Mouse (Mus musculus) myocyte (in vitro differentiated cells): ENCODE data around the gene Tfec. TPM values are rescaled to one million over a fixed set of nuclear protein-coding genes. Genes with fewer than 3 reads are reported as not detected.

Source experiments
- H3K27me3 ChIP-seq: one replicate; pipeline ENCODE4 v1.6.1; 2011; ENCODE audit not compliant: control insufficient read depth, insufficient read depth, insufficient read length
- H3K36me3 ChIP-seq: one replicate; pipeline ENCODE4 v1.6.1; 2011; ENCODE audit not compliant: control insufficient read depth, insufficient read depth
- H3K4me2 ChIP-seq: one replicate; pipeline ENCODE4 v1.6.1; 2011; ENCODE audit warnings: low read depth, control low read depth
- H3K4me3 ChIP-seq: one replicate; pipeline ENCODE4 v1.5.1; 2011; ENCODE audit warnings: mild to moderate bottlenecking, control low read depth, moderate library complexity
- H3K79me2 ChIP-seq: one replicate; pipeline ENCODE4 v1.6.1; 2011; ENCODE audit not compliant: control insufficient read depth, insufficient read depth
- H3ac ChIP-seq: one replicate; pipeline ENCODE4 v1.6.1; 2011; ENCODE audit not compliant: control insufficient read depth, insufficient read length
- CEBPB ChIP-seq: IDR thresholded peaks from 2 replicates; pipeline ENCODE4 v1.6.1; 2011; ENCODE audit warnings: mild to moderate bottlenecking, moderate library complexity; ENCODE audit not compliant: poor library complexity, insufficient read depth, severe bottlenecking
- E2F4 ChIP-seq: IDR thresholded peaks from one replicate; pipeline ENCODE4 v1.6.1; 2011; ENCODE audit warnings: mild to moderate bottlenecking, control low read depth, moderate library complexity; ENCODE audit not compliant: insufficient read depth
- MAX ChIP-seq: IDR thresholded peaks from one replicate; pipeline ENCODE4 v1.6.1; 2011; ENCODE audit warnings: low read depth, mild to moderate bottlenecking, control low read depth
- MYOD1 ChIP-seq, 3 experiments: IDR thresholded peaks; one replicate each; pipeline ENCODE4 v1.6.1; 2011; ENCODE audit warnings: control low read depth in 2 of 3, low read depth in 2 of 3, mild to moderate bottlenecking in 2 of 3, moderate library complexity in 1 of 3; ENCODE audit not compliant: insufficient read length in 2 of 3, control insufficient read depth in 1 of 3
- MYOG ChIP-seq, 3 experiments: IDR thresholded peaks; one replicate each; pipeline ENCODE4 v1.6.1; 2011; ENCODE audit warnings: control low read depth in 2 of 3, low read depth in 2 of 3, mild to moderate bottlenecking in 2 of 3; ENCODE audit not compliant: insufficient read length in 2 of 3, control insufficient read depth in 1 of 3, insufficient read depth in 1 of 3
- POLR2A ChIP-seq: IDR thresholded peaks from one replicate; pipeline ENCODE4 v1.6.1; 2011; ENCODE audit warnings: low read depth, mild to moderate bottlenecking, control low read depth, moderate library complexity; ENCODE audit not compliant: insufficient read length
- POLR2AphosphoS2 ChIP-seq: IDR thresholded peaks from one replicate; pipeline ENCODE4 v1.6.1; 2011; ENCODE audit warnings: low read depth, control low read depth; ENCODE audit not compliant: insufficient read length
- REST ChIP-seq: IDR thresholded peaks from one replicate; pipeline ENCODE4 v1.6.1; 2011; ENCODE audit warnings: mild to moderate bottlenecking, control low read depth, moderate library complexity; ENCODE audit not compliant: insufficient read depth, insufficient read length
- SRF ChIP-seq: IDR thresholded peaks from one replicate; pipeline ENCODE4 v1.6.1; 2011; ENCODE audit warnings: low read depth; ENCODE audit not compliant: control insufficient read depth, insufficient read length
- TCF12 ChIP-seq: IDR thresholded peaks from one replicate; pipeline ENCODE4 v1.6.1; 2011; ENCODE audit warnings: mild to moderate bottlenecking, control low read depth; ENCODE audit not compliant: poor library complexity, insufficient read depth, severe bottlenecking
- TCF3 ChIP-seq: IDR thresholded peaks from one replicate; pipeline ENCODE4 v1.6.1; 2011; ENCODE audit warnings: low read depth, control low read depth; ENCODE audit not compliant: insufficient read length
- USF1 ChIP-seq: IDR thresholded peaks from one replicate; pipeline ENCODE4 v1.6.1; 2011; ENCODE audit warnings: low read depth, mild to moderate bottlenecking, control low read depth, moderate library complexity
- polyA plus RNA-seq: library from polyadenylated mRNA; unstranded; fragments of >200 nt; fragmentation: generic; extraction: Trizol; gene quantifications from one replicate; pipeline ENCODE4 v1.2.1, GENCODE M21; 2012; ENCODE audit warnings: missing spikeins

Tfec gene
- polyA plus RNA-seq, 1 experiment = not detected

DNA sequence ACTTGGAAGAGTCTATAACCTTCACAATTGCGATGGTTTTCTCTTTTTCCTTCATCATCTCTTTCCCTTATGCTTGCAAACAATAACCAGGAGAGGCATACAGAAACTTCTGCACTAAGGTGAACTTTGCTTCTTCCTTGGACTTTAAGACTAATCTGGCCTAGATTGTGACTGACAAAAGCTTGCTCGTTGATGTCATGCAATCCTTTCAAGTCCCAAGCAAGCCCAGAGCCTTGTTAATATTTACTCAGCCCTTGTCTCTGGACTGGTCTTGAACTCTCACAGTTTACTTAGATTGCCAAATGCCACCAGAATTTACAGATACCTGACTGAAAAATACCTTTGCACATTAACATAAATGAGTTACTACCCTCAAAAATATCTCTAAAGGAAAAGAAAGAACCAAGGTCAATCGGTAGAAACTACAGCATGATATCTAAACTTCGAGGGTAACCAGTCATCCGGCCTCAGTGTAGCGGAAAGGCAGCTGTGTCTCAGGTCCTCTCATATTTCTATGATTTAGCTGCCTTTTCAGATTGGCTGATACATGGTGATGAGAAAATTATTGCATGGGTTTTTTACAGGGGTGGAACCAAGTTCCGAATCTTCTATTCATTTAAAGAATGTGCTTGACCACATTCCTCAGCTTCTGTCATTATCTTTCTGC is 42.2 kb downstream of the Tfec start:
- Histone ChIP-seq H3K4me2 (no peak overlapping the region), H3K27me3 (no peaks in the 10 kb centered on the region), H3K36me3 (no peaks in the 10 kb centered on the region), H3K4me3 (no peak overlapping the region), H3ac (no peak overlapping the region), H3K79me2 (no peaks in the 10 kb centered on the region)
- TF ChIP-seq MYOG (IDR thresholded peaks at IDR 0.05; ENCODE audit: control insufficient read depth in 1 of 3, insufficient read depth in 1 of 3, insufficient read length in 2 of 3, low read depth in 2 of 3) = no peak
- TF ChIP-seq POLR2AphosphoS2 = no peak
- no peak for TF ChIP-seq E2F4
- TF ChIP-seq SRF = no peak
- no peak for TF ChIP-seq TCF12
- TF ChIP-seq POLR2A = no peak
- TF ChIP-seq TCF3 = no peak
- no peak for TF ChIP-seq CEBPB
- TF ChIP-seq USF1 = no peak
- TF ChIP-seq MAX = no peak
- no peak for TF ChIP-seq REST
- TF ChIP-seq MYOD1 (IDR thresholded peaks at IDR 0.05; ENCODE audit: control insufficient read depth in 1 of 3, insufficient read length in 2 of 3, low read depth in 2 of 3) = no peak

DNA sequence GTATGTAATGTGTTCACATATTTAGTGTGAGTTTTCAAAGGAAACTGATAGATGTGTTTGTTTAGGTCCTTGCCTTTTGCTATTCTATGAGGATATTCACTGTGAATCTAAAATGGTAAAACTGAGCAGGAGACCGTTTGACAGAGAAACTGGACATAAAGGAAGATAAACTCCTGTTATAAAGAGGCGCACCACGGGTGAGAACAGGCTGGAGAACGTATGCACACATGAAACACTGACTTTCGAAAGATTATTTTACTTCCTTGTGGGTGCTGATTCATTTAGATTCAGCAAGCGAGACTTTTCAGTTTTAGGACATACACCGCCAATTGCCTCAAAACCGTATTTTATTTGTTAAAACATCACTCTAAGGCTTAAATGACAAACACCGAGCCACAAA is 43.3 kb downstream of the Tfec start:
- no peaks in the 10 kb centered on the region for H3K36me3 ChIP-seq
- H3K4me2 ChIP-seq = no peak overlapping the region
- no peaks in the 10 kb centered on the region for H3K79me2 ChIP-seq
- no peaks in the 10 kb centered on the region for H3K27me3 ChIP-seq
- no peak for TF ChIP-seq TCF3
- no peak for TF ChIP-seq CEBPB
- no peak for TF ChIP-seq MYOD1 (IDR thresholded peaks at IDR 0.05; ENCODE audit: control insufficient read depth in 1 of 3, insufficient read length in 2 of 3, low read depth in 2 of 3)
- no peak for TF ChIP-seq USF1
- no peak for TF ChIP-seq E2F4
- no peak for TF ChIP-seq SRF
- no peak for TF ChIP-seq TCF12
- no peak for TF ChIP-seq POLR2AphosphoS2
- H3ac ChIP-seq = no peak overlapping the region
- no peak overlapping the region for H3K4me3 ChIP-seq

DNA sequence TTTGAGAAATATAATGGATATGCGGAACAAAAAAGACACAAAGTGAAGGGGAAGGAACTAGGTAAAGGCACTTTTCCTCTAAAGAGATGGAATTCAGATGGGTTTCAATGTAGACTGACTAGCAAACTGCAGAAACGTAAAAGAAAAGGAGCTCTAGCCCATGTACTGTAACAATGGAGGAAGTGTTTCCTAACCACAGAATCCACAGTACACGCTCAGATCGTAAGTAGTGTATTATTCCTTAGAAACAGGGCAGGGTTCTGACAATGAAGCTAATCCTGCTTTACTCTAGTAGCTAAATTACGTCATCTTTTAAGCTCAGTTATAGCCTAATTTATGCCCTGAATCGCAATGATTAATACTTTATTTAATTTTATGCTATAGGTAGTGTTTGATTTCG is 51.7 kb downstream of the Tfec start:
- Histone ChIP-seq H3K4me2 (no peak overlapping the region), H3K79me2 (no peaks in the 10 kb centered on the region), H3ac (no peak overlapping the region), H3K4me3 (no peak overlapping the region), H3K27me3 (no peaks in the 10 kb centered on the region), H3K36me3 (no peaks in the 10 kb centered on the region)
- TF ChIP-seq CEBPB (no peak), E2F4 (no peak), REST (no peak)

DNA sequence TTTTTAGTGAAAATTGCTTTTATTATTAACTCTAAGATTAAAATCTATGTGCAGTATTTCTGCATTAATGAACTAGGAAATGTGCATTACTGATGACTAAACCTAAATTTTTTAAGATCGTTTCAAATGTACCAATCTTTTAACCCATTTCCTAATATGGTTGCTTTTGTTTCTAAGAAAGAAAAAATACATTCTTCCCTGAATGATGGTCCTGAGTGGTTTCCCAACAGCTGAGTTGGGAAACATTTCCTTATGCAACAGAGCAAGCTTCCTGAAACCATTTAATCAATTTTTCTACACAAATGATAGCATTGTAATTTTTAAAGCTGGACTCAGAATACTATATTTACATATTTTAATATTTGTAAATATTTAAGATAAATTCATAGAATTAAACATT is 62.6 kb downstream of the Tfec start:
- Histone ChIP-seq H3K79me2 (no peaks in the 10 kb centered on the region), H3K4me3 (no peak overlapping the region), H3K4me2 (no peak overlapping the region), H3K36me3 (no peaks in the 10 kb centered on the region), H3K27me3 (peaks cover 8% of the 10 kb centered on the region), H3ac (no peak overlapping the region)
- TF ChIP-seq E2F4 = no peak
- no peak for TF ChIP-seq POLR2AphosphoS2
- no peak for TF ChIP-seq USF1
- TF ChIP-seq MAX = no peak
- no peak for TF ChIP-seq REST
- no peak for TF ChIP-seq MYOD1 (IDR thresholded peaks at IDR 0.05; ENCODE audit: control insufficient read depth in 1 of 3, insufficient read length in 2 of 3, low read depth in 2 of 3)
- no peak for TF ChIP-seq SRF
- no peak for TF ChIP-seq TCF12
- TF ChIP-seq CEBPB = no peak
- no peak for TF ChIP-seq TCF3

DNA sequence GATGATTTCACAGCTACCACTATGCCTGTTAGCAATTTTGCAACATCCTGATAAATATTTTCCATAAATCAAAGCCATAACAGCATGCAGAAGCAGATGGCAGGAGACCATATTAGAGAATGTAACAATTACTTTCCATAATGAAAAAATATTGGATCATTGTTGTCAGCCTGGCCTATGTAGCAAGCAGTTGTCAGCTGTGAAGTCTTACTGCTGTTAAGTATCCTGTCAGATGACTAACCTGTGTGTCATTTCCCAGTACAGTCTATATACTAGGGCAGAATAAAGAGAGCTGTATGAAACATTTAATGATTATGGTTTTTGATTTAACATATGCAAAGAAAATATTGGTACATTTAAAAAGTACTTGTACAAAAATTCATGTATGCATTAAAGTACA is 69.9 kb downstream of the Tfec start:
- no peak overlapping the region for H3ac ChIP-seq
- H3K27me3 ChIP-seq = no peaks in the 10 kb centered on the region
- no peaks in the 10 kb centered on the region for H3K36me3 ChIP-seq
- H3K79me2 ChIP-seq = no peaks in the 10 kb centered on the region
- no peak overlapping the region for H3K4me2 ChIP-seq
- no peak overlapping the region for H3K4me3 ChIP-seq
- TF ChIP-seq MYOD1 (IDR thresholded peaks at IDR 0.05; ENCODE audit: control insufficient read depth in 1 of 3, insufficient read length in 2 of 3, low read depth in 2 of 3) = no peak
- TF ChIP-seq TCF3 = no peak
- TF ChIP-seq SRF = no peak
- no peak for TF ChIP-seq MYOG (IDR thresholded peaks at IDR 0.05; ENCODE audit: control insufficient read depth in 1 of 3, insufficient read depth in 1 of 3, insufficient read length in 2 of 3, low read depth in 2 of 3)
- no peak for TF ChIP-seq POLR2A
- TF ChIP-seq REST = no peak
- no peak for TF ChIP-seq POLR2AphosphoS2
- TF ChIP-seq CEBPB = no peak
- TF ChIP-seq USF1 = no peak
- TF ChIP-seq TCF12 = no peak
- no peak for TF ChIP-seq MAX
- no peak for TF ChIP-seq E2F4
